Mouse (Mus musculus): Measurements from ENCODE around the gene Zkscan5. TPM values are rescaled to one million over a fixed set of nuclear protein-coding genes. Genes with fewer than 3 reads are reported as not detected.
"Not testable (repeated sequence)": the region's sequence is repeated elsewhere in the genome, so short reads cannot be mapped to it uniquely, and the experiment has no call there.

The Zkscan5 gene
- polyA plus RNA-seq, 1 experiment: 3.6 TPM

DNA sequence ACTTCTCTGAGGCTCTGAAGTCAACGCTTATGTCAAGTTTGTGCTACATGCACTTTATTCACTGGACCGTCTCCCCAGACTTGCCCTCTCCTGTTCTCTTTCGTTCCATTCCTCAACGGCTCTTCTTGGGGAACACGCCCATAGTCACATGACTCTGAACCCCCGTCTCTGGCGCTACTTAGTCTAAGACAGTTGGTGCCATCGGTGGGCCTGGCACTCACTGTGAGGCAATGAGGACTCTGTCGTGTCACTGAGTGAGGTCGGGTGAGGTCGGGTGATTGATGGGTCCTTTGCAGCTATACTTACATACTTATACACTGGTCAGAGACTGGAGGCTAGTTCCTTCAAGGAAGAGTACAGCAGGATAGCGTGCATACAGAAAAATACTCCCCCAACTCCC is 19.0 kb downstream of the Zkscan5 start:
- Histone ChIP-seq H3K79me2 (ENCODE audit: control insufficient read depth, insufficient read depth) (no peaks in the 10 kb centered on the region), H3K79me3 (ENCODE audit: low read depth) (no peaks in the 10 kb centered on the region), H3K4me3 (ENCODE audit: insufficient read depth, poor library complexity, severe bottlenecking) (no peak overlapping the region), H3K27me3 (ENCODE audit: control insufficient read depth, insufficient read depth, insufficient read length) (no peaks in the 10 kb centered on the region), H3K36me3 (ENCODE audit: control insufficient read depth, insufficient read depth) (peaks cover 4% of the 10 kb centered on the region), H3ac (ENCODE audit: control insufficient read depth, insufficient read length, low read depth) (no peak overlapping the region)
- TF ChIP-seq MYOD1 (IDR thresholded peaks at IDR 0.05; ENCODE audit: control insufficient read depth, insufficient read length, low read depth): no peak
- no peak for TF ChIP-seq CEBPB (IDR thresholded peaks at IDR 0.05; ENCODE audit: low read depth)
- TF ChIP-seq MYOG (IDR thresholded peaks at IDR 0.05; ENCODE audit: control insufficient read depth, extremely low read depth, insufficient read length): no peak
- no peak for TF ChIP-seq CTCF (IDR thresholded peaks at IDR 0.05; ENCODE audit: control insufficient read depth, insufficient read depth, insufficient read length)
- TF ChIP-seq MAX (IDR thresholded peaks at IDR 0.05): no peak
- TF ChIP-seq FOSL1 (IDR thresholded peaks at IDR 0.05; ENCODE audit: insufficient read depth, low read length, poor library complexity, severe bottlenecking): no peak
- TF ChIP-seq USF1 (IDR thresholded peaks at IDR 0.05; ENCODE audit: low read depth): no peak

GRCm38 (mm10) chr5:145226453-145226852 is 22.1 kb downstream of the Zkscan5 start:
- no peaks in the 10 kb centered on the region for H3K79me3 ChIP-seq (ENCODE audit: low read depth)
- no peaks in the 10 kb centered on the region for H3K36me3 ChIP-seq (ENCODE audit: control insufficient read depth, insufficient read depth)
- TF ChIP-seq USF1 (IDR thresholded peaks at IDR 0.05; ENCODE audit: low read depth) (no peak), CEBPB (IDR thresholded peaks at IDR 0.05; ENCODE audit: low read depth) (no peak), MYOG (IDR thresholded peaks at IDR 0.05; ENCODE audit: control insufficient read depth, extremely low read depth, insufficient read length) (no peak), MYOD1 (IDR thresholded peaks at IDR 0.05; ENCODE audit: control insufficient read depth, insufficient read length, low read depth) (no peak), CTCF (IDR thresholded peaks at IDR 0.05; ENCODE audit: control insufficient read depth, insufficient read depth, insufficient read length) (no peak), FOSL1 (IDR thresholded peaks at IDR 0.05; ENCODE audit: insufficient read depth, low read length, poor library complexity, severe bottlenecking) (no peak), MAX (IDR thresholded peaks at IDR 0.05) (no peak)
- H3K27me3 ChIP-seq (ENCODE audit: control insufficient read depth, insufficient read depth, insufficient read length): no peaks in the 10 kb centered on the region
- no peak overlapping the region for H3K4me3 ChIP-seq (ENCODE audit: insufficient read depth, poor library complexity, severe bottlenecking)
- H3ac ChIP-seq (ENCODE audit: control insufficient read depth, insufficient read length, low read depth): no peak overlapping the region
- peaks cover under 1% of the 10 kb centered on the region for H3K79me2 ChIP-seq (ENCODE audit: control insufficient read depth, insufficient read depth)

DNA sequence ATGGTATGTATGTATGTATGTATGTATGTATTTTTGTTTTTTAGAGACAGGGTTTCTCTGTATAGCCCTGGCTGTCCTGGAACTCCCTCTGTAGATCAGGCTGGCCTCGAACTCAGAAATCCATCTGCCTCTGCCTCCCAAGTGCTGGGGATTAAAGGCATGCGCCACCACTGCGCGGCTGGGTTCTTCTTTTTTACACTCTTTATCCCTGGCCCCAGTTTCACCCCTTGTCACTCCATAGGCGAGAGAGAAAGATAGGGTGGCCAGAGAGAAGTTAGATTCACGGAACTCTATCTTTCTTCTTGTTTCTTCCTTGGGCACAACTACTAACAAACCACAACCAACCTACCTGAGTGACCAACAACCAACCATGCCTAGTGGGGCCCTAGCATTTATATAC is 24.9 kb downstream of the Zkscan5 start:
- H3K36me3 ChIP-seq (ENCODE audit: control insufficient read depth, insufficient read depth): peaks cover 11% of the 10 kb centered on the region
- H3K27me3 ChIP-seq (ENCODE audit: control insufficient read depth, insufficient read depth, insufficient read length): not testable (repeated sequence)

DNA sequence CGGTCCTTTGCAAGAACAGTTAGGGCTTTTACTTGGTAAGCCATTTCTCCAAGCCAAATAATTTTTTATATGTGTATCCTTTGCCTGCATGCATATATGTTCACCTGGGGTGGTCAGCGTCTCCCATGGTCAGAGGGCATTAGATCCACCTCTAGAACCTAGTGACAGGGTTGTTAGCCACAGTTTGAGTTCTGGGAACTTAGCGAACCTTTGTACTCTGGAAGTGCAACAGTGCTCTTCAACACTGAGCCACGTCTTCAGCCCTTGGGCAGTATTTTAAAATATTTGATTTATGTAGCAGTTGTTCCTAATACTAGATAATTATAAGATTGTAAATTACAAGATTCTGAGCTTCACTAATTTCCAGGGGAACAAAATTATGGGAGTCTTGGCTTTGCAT is 26.3 kb downstream of the Zkscan5 start:
- TF ChIP-seq USF1 (IDR thresholded peaks at IDR 0.05; ENCODE audit: low read depth): no peak
- no peak for TF ChIP-seq CEBPB (IDR thresholded peaks at IDR 0.05; ENCODE audit: low read depth)
- no peak for TF ChIP-seq MYOD1 (IDR thresholded peaks at IDR 0.05; ENCODE audit: control insufficient read depth, insufficient read length, low read depth)
- no peak for TF ChIP-seq MYOG (IDR thresholded peaks at IDR 0.05; ENCODE audit: control insufficient read depth, extremely low read depth, insufficient read length)
- H3ac ChIP-seq (ENCODE audit: control insufficient read depth, insufficient read length, low read depth): no peak overlapping the region
- peaks cover 24% of the 10 kb centered on the region for H3K36me3 ChIP-seq (ENCODE audit: control insufficient read depth, insufficient read depth)
- H3K79me3 ChIP-seq (ENCODE audit: low read depth): peaks cover 32% of the 10 kb centered on the region
- H3K79me2 ChIP-seq (ENCODE audit: control insufficient read depth, insufficient read depth): peaks cover 42% of the 10 kb centered on the region
- peak overlapping the region; percentile 71 for H3K4me3 ChIP-seq (ENCODE audit: insufficient read depth, poor library complexity, severe bottlenecking)
- H3K27me3 ChIP-seq (ENCODE audit: control insufficient read depth, insufficient read depth, insufficient read length): no peaks in the 10 kb centered on the region

More for the DNA sequence above, 24.9 kb downstream of the Zkscan5 start:
- H3K79me2 ChIP-seq (ENCODE audit: control insufficient read depth, insufficient read depth): peaks cover 29% of the 10 kb centered on the region
- H3K79me3 ChIP-seq (ENCODE audit: low read depth): peaks cover 23% of the 10 kb centered on the region
- not testable (repeated sequence) for H3ac ChIP-seq (ENCODE audit: control insufficient read depth, insufficient read length, low read depth); H3K4me3 ChIP-seq (ENCODE audit: insufficient read depth, poor library complexity, severe bottlenecking)

- Histone ChIP-seq H3K27me3 (ENCODE audit: control insufficient read depth, insufficient read depth, insufficient read length) (no peaks in the 10 kb centered on the region), H3ac (ENCODE audit: control insufficient read depth, insufficient read length, low read depth) (peak within 1 kb of the TSS; percentile 88), H3K36me3 (ENCODE audit: control insufficient read depth, insufficient read depth) (peaks cover 32% of the 10 kb centered on the region), H3K79me2 (ENCODE audit: control insufficient read depth, insufficient read depth) (peaks cover 50% of the 10 kb centered on the region), H3K4me3 (ENCODE audit: insufficient read depth, poor library complexity, severe bottlenecking) (peak within 1 kb of the TSS; percentile 71), H3K79me3 (ENCODE audit: low read depth) (peaks cover 38% of the 10 kb centered on the region)
- TF ChIP-seq USF1 (IDR thresholded peaks at IDR 0.05; ENCODE audit: low read depth): peak; percentile 71
- peak; percentile 57 for TF ChIP-seq MAX (IDR thresholded peaks at IDR 0.05)
- no peak for TF ChIP-seq FOSL1 (IDR thresholded peaks at IDR 0.05; ENCODE audit: insufficient read depth, low read length, poor library complexity, severe bottlenecking)
These were observed 27.1 kb downstream of the Zkscan5 start, which contains the start of gene Zfp655 for GRCm38 (mm10) chr5:145231367-145231871. TSS of gene Zfp655 (plus strand) at chr5:145231715.

- Histone ChIP-seq H3K79me3 (ENCODE audit: low read depth) (peaks cover 42% of the 10 kb centered on the region), H3K36me3 (ENCODE audit: control insufficient read depth, insufficient read depth) (peaks cover 37% of the 10 kb centered on the region), H3K4me3 (ENCODE audit: insufficient read depth, poor library complexity, severe bottlenecking) (peak overlapping the region; percentile 71), H3K27me3 (ENCODE audit: control insufficient read depth, insufficient read depth, insufficient read length) (no peaks in the 10 kb centered on the region), H3K79me2 (ENCODE audit: control insufficient read depth, insufficient read depth) (peaks cover 56% of the 10 kb centered on the region), H3ac (ENCODE audit: control insufficient read depth, insufficient read length, low read depth) (peak overlapping the region; percentile 88)
- TF ChIP-seq CTCF (IDR thresholded peaks at IDR 0.05; ENCODE audit: control insufficient read depth, insufficient read depth, insufficient read length) (no peak), FOSL1 (IDR thresholded peaks at IDR 0.05; ENCODE audit: insufficient read depth, low read length, poor library complexity, severe bottlenecking) (no peak), MYOG (IDR thresholded peaks at IDR 0.05; ENCODE audit: control insufficient read depth, extremely low read depth, insufficient read length) (no peak), CEBPB (IDR thresholded peaks at IDR 0.05; ENCODE audit: low read depth) (no peak), MYOD1 (IDR thresholded peaks at IDR 0.05; ENCODE audit: control insufficient read depth, insufficient read length, low read depth) (no peak), MAX (IDR thresholded peaks at IDR 0.05) (no peak), USF1 (IDR thresholded peaks at IDR 0.05; ENCODE audit: low read depth) (no peak)
These were observed 27.6 kb downstream of the Zkscan5 start for GRCm38 (mm10) chr5:145231893-145232411.

Data from C2C12 (cell line).